Mouse (Mus musculus) erythroblast, embryonic 14.5 days (primary cell): ENCODE data around the gene Harbi1.

Source experiments
- GATA1 ChIP-seq: IDR thresholded peaks from 2 replicates; pipeline ENCODE4 v1.6.1; 2012; ENCODE audit warnings: low read length, inconsistent platforms, mixed read lengths
- TAL1 ChIP-seq: IDR thresholded peaks from 3 replicates; pipeline ENCODE4 v1.6.1; 2012; ENCODE audit warnings: low read length, inconsistent platforms, mixed read lengths

GRCm38 (mm10) chr2:91729971-91730821, 19.5 kb downstream of the Harbi1 start, which contains the start of gene Ambra1:
- TF ChIP-seq GATA1: no peak
- no peak for TF ChIP-seq TAL1
